ENCODE assay signal across 10 mouse cellular contexts in genomic region chr1:165771998-165772397, GRCm38 (mm10). TPM values are rescaled to one million over a fixed set of nuclear protein-coding genes. Genes with fewer than 3 reads are reported as not detected.
DNase-seq lines count a peak whose midpoint lies in the region; ATAC-seq lines count a peak whose summit lies in the region.
"Had no signal": no experiment of that assay in that cellular context is flagged by ENCODE, and none has a peak within 500 bp of the region (broad histone marks: within the 10 kb centered on the region; RNA-seq: fewer than 3 reads in every experiment).

No protein-coding gene starts in this region.

- H3K27me3 ChIP-seq in heart, embryonic 15.5 days = no peaks in the 10 kb centered on the region
- H3K27me3 ChIP-seq in midbrain, embryonic 12.5 days = peaks cover 24% of the 10 kb centered on the region
- H3K27me3 ChIP-seq in midbrain, embryonic 10.5 days (ENCODE audit: low read depth, poor library complexity, severe bottlenecking) = peaks cover 21% of the 10 kb centered on the region
- H3K27me3 ChIP-seq in intestine, embryonic 16.5 days (replicated peaks; ENCODE audit: control insufficient read depth, insufficient read depth, low read length) = no peaks in the 10 kb centered on the region
- no peaks in the 10 kb centered on the region for H3K27me3 ChIP-seq in stomach, embryonic 15.5 days (replicated peaks)
- H3K27me3 ChIP-seq: CH12.LX had no signal

- H3K9me3 ChIP-seq in heart, embryonic 15.5 days (replicated peaks) = no peaks in the 10 kb centered on the region
- no peaks in the 10 kb centered on the region for H3K9me3 ChIP-seq in midbrain, embryonic 12.5 days
- peaks cover 5% of the 10 kb centered on the region; the same call in 1 of the 2 replicates for H3K9me3 ChIP-seq in midbrain, embryonic 10.5 days (replicated peaks)
- no peaks in the 10 kb centered on the region for H3K9me3 ChIP-seq in intestine, embryonic 16.5 days (ENCODE audit: control insufficient read depth, low read length)
- no peaks in the 10 kb centered on the region for H3K9me3 ChIP-seq in stomach, embryonic 15.5 days

- H3K4me2 ChIP-seq in heart, embryonic 15.5 days = peak overlapping the region; percentile 35
- H3K4me2 ChIP-seq in midbrain, embryonic 12.5 days (replicated peaks) = peak overlapping the region; percentile 11; the same call in 1 of the 2 replicates
- no peak overlapping the region for H3K4me2 ChIP-seq in intestine, embryonic 16.5 days (ENCODE audit: low read depth, low read length)
- H3K4me2 ChIP-seq in stomach, embryonic 15.5 days = peak overlapping the region; percentile 40

- no peak overlapping the region for H3K9ac ChIP-seq in heart, embryonic 15.5 days
- no peak overlapping the region for H3K9ac ChIP-seq in midbrain, embryonic 12.5 days (replicated peaks)
- no peak overlapping the region for H3K9ac ChIP-seq in intestine, embryonic 16.5 days (ENCODE audit: low read depth, low read length)
- H3K9ac ChIP-seq in stomach, embryonic 15.5 days = no peak overlapping the region

- H3K4me3 ChIP-seq in heart, embryonic 15.5 days = no peak overlapping the region; the same call in 1 of the 2 replicates
- H3K4me3 ChIP-seq in midbrain, embryonic 12.5 days = no peak overlapping the region; the same call in 1 of the 2 replicates
- H3K4me3 ChIP-seq in midbrain, embryonic 10.5 days = no peak overlapping the region
- no peak overlapping the region for H3K4me3 ChIP-seq in intestine, embryonic 16.5 days (ENCODE audit: low read length)
- H3K4me3 ChIP-seq in stomach, embryonic 15.5 days (replicated peaks) = no peak overlapping the region
- H3K4me3 ChIP-seq: myocyte had no signal

- H3K27ac ChIP-seq in heart, embryonic 15.5 days = no peak overlapping the region
- H3K27ac ChIP-seq in midbrain, embryonic 12.5 days (replicated peaks) = no peak overlapping the region
- no peak overlapping the region for H3K27ac ChIP-seq in midbrain, embryonic 10.5 days (replicated peaks)
- no peak overlapping the region for H3K27ac ChIP-seq in intestine, embryonic 16.5 days (ENCODE audit: low read length)
- H3K27ac ChIP-seq in stomach, embryonic 15.5 days = no peak overlapping the region

- ATAC-seq in heart, embryonic 15.5 days (replicated peaks; ENCODE audit: insufficient number of reproducible peaks, insufficient read depth, low FRiP score, low read depth) = no peak
- ATAC-seq in midbrain, embryonic 12.5 days (ENCODE audit: low FRiP score, low read depth) = no peak
- ATAC-seq in intestine, embryonic 16.5 days = peak; percentile 14; the same call in 1 of the 2 replicates
- no peak for ATAC-seq in stomach, embryonic 15.5 days (ENCODE audit: insufficient read depth, low FRiP score, low read depth)

- WGBS in heart, embryonic 15.5 days = 47% methylated on average over 9 of the region's 9 CpGs
- WGBS in midbrain, embryonic 12.5 days = 61% methylated on average over 8 of the region's 9 CpGs
- 55% methylated on average over 9 of the region's 9 CpGs for WGBS in midbrain, embryonic 10.5 days
- 51% methylated on average over 9 of the region's 9 CpGs for whole genome bisulfite sequencing in intestine, embryonic 16.5 days
- 54% methylated on average over 9 of the region's 9 CpGs for WGBS in stomach, embryonic 15.5 days

- H3K4me1 ChIP-seq in heart, embryonic 15.5 days (replicated peaks) = peaks cover 18% of the 10 kb centered on the region
- H3K4me1 ChIP-seq in midbrain, embryonic 12.5 days = peaks cover 6% of the 10 kb centered on the region; the same call in 1 of the 2 replicates
- H3K4me1 ChIP-seq in midbrain, embryonic 10.5 days = peaks cover 27% of the 10 kb centered on the region
- H3K4me1 ChIP-seq in intestine, embryonic 16.5 days (ENCODE audit: control insufficient read depth, insufficient read depth, low read length) = peaks cover 8% of the 10 kb centered on the region; the same call in 1 of the 2 replicates
- no peaks in the 10 kb centered on the region for H3K4me1 ChIP-seq in stomach, embryonic 15.5 days

- H3K36me3 ChIP-seq in heart, embryonic 15.5 days = peaks cover 22% of the 10 kb centered on the region; the same call in 1 of the 2 replicates
- no peaks in the 10 kb centered on the region for H3K36me3 ChIP-seq in midbrain, embryonic 12.5 days
- no peaks in the 10 kb centered on the region for H3K36me3 ChIP-seq in midbrain, embryonic 10.5 days
- H3K36me3 ChIP-seq in intestine, embryonic 16.5 days (ENCODE audit: control insufficient read depth, insufficient read depth, low read length) = no peaks in the 10 kb centered on the region; the same call in 1 of the 2 replicates
- H3K36me3 ChIP-seq in stomach, embryonic 15.5 days = no peaks in the 10 kb centered on the region; the same call in 1 of the 2 replicates

- DNase-seq in heart, postnatal 4 days = no peak
- DNase-seq in midbrain, embryonic 10.5 days (ENCODE audit: low spot score) = no peak
- DNase-seq in cerebellum, adult 9-10 months = no peak
- no peak for DNase-seq in testis, postnatal 14 days (ENCODE audit: low spot score)

RNA-seq across cellular contexts. Expression of gene Creg1, which starts 8.5 kb away (rescaled TPM):
- polyA plus RNA-seq in heart, embryonic 15.5 days (2015; fragmentation: Nextera tagmentation; extraction: Ambion mirVana) = 69.9 and 75.6 TPM in 2 replicates
- 10 to 100 TPM; 24.3 to 28.7 TPM for total RNA-seq in heart, postnatal 4 days (2021)
- polyA plus RNA-seq in midbrain, embryonic 12.5 days (2016; fragmentation: Nextera tagmentation; extraction: Ambion mirVana) = 27.1 and 31.6 TPM in 2 replicates
- polyA plus RNA-seq in midbrain, embryonic 10.5 days (2016; fragmentation: Nextera tagmentation; extraction: Ambion mirVana) = 31.7 and 36.1 TPM in 2 replicates
- 122 and 142 TPM in 2 replicates for polyA plus RNA-seq in intestine, embryonic 16.5 days (2015; fragmentation: Nextera tagmentation; extraction: Ambion mirVana)
- 107 and 111 TPM in 2 replicates for polyA plus RNA-seq in stomach, embryonic 15.5 days (2015; fragmentation: Nextera tagmentation; extraction: Ambion mirVana)

RNA-seq across cellular contexts. Expression of gene Cd247, which starts 16.5 kb away (rescaled TPM):
- 0.89 and 5.5 TPM in 2 replicates for polyA plus RNA-seq in heart, embryonic 15.5 days (2015; fragmentation: Nextera tagmentation; extraction: Ambion mirVana)
- under 1 TPM; 0.29 to 0.69 TPM for total RNA-seq in heart, postnatal 4 days (2021)
- 1.2 and 1.7 TPM in 2 replicates for polyA plus RNA-seq in midbrain, embryonic 12.5 days (2016; fragmentation: Nextera tagmentation; extraction: Ambion mirVana)
- 1.6 and 2.7 TPM in 2 replicates for polyA plus RNA-seq in midbrain, embryonic 10.5 days (2016; fragmentation: Nextera tagmentation; extraction: Ambion mirVana)
- polyA plus RNA-seq in intestine, embryonic 16.5 days (2015; fragmentation: Nextera tagmentation; extraction: Ambion mirVana) = 0.21 and 0.51 TPM in 2 replicates
- 0.55 and 0.73 TPM in 2 replicates for polyA plus RNA-seq in stomach, embryonic 15.5 days (2015; fragmentation: Nextera tagmentation; extraction: Ambion mirVana)
- polyA plus RNA-seq: myocyte had no signal
